In the genomic region with DNA sequence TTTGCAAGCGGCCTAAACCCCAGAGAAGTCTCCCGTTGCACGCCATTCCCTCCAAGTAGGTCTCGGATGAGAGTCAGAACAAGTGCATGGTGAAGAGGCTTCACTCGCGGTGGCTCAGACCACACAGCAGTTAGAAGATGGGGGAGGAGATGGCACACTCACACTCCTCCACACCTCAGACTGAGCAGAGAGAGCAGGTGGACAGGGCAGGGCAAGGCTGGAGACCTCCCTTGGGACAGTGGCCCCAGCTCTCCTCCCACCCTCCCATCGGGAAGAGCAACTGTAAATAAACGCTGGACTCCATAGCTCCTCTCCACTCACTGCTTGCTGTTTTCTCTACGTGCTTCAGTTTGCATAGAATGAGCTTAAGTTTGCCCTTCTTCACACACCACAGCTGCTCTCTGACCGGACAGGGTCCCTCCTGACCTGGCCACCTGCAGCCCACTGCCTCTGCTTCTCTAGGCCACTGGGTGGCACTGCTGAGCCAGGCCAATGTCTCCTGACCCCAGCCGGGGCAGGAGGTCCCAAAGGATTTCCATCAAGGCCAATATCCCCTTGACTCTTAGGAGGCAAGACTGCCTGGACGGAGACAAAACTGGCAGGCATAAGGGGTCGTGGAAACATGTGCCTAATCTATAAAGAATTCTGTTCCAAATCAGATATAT, we compare ENCODE assay signal across 9 mouse cellular contexts. TPM values are rescaled to one million over a fixed set of nuclear protein-coding genes. Genes with fewer than 3 reads are reported as not detected.
DNase-seq lines count a peak whose midpoint lies in the region; ATAC-seq and TF ChIP-seq lines count a peak whose summit lies in the region.
"Had no signal": no experiment of that assay in that cellular context is flagged by ENCODE, and none has a peak within 500 bp of the region (broad histone marks: within the 10 kb centered on the region; RNA-seq: fewer than 3 reads in every experiment).

No protein-coding gene starts in this region.

- peaks cover 1% of the 10 kb centered on the region; the same call in 1 of the 2 replicates for H3K4me1 ChIP-seq in cortical plate, adult 2 months (ENCODE audit: control insufficient read depth, insufficient read depth, low read length)
- no peaks in the 10 kb centered on the region; the same call in 1 of the 2 replicates for H3K4me1 ChIP-seq in midbrain, embryonic 10.5 days
- peaks cover 17% of the 10 kb centered on the region for H3K4me1 ChIP-seq in stomach, embryonic 16.5 days (ENCODE audit: control insufficient read depth, insufficient read depth, low read length)

- H3K9me3 ChIP-seq in midbrain, embryonic 10.5 days (replicated peaks): no peaks in the 10 kb centered on the region
- no peaks in the 10 kb centered on the region for H3K9me3 ChIP-seq in stomach, embryonic 16.5 days (replicated peaks; ENCODE audit: control insufficient read depth, low read length)

- peak; percentile 74 for TF ChIP-seq CTCF in cortical plate, adult 2 months (IDR thresholded peaks at IDR 0.05; ENCODE audit: extremely low read depth, insufficient read depth, low read length)

- no peak for TF ChIP-seq POLR2A in cortical plate, adult 2 months (IDR thresholded peaks at IDR 0.05; ENCODE audit: extremely low read depth, insufficient read depth, low read length)

- peak; percentile 36 to 38 for DNase-seq in frontal cortex, postnatal 36 days (ENCODE audit: low spot score in 2 of 2)
- DNase-seq in frontal cortex, postnatal 14 days (ENCODE audit: low spot score in 2 of 2): no peak
- DNase-seq in ZHBTc4 (ENCODE audit: low read depth, low spot score): peak; percentile 71
- DNase-seq in heart, postnatal 25 days (ENCODE audit: low spot score): peak; percentile 43
- peak; percentile 31 to 45 for DNase-seq in layer of hippocampus, postnatal 14 days (ENCODE audit: low spot score in 2 of 2)
- DNase-seq in midbrain, embryonic 10.5 days (ENCODE audit: low spot score): peak; percentile 74

- ATAC-seq in stomach, embryonic 16.5 days (ENCODE audit: insufficient read depth, low FRiP score): peak; percentile 31; the same call in 1 of the 2 replicates

- H3K4me3 ChIP-seq in cortical plate, adult 2 months (ENCODE audit: insufficient read depth, low read length): no peak overlapping the region
- no peak overlapping the region for H3K4me3 ChIP-seq in midbrain, embryonic 10.5 days
- no peak overlapping the region for H3K4me3 ChIP-seq in stomach, embryonic 16.5 days (replicated peaks; ENCODE audit: low read length)

- no peak overlapping the region for H3K27ac ChIP-seq in cortical plate, adult 2 months (ENCODE audit: insufficient read depth, low read length)
- no peak overlapping the region for H3K27ac ChIP-seq in midbrain, embryonic 10.5 days (replicated peaks)
- no peak overlapping the region for H3K27ac ChIP-seq in stomach, embryonic 16.5 days (ENCODE audit: low read length)
- H3K27ac ChIP-seq: macrophage had no signal

- no peaks in the 10 kb centered on the region for H3K27me3 ChIP-seq in midbrain, embryonic 10.5 days (ENCODE audit: low read depth, poor library complexity, severe bottlenecking)
- H3K27me3 ChIP-seq in stomach, embryonic 16.5 days (ENCODE audit: control insufficient read depth, insufficient read depth, low read length): no peaks in the 10 kb centered on the region

- WGBS in midbrain, embryonic 10.5 days: 57% methylated on average over 13 of the region's 13 CpGs
- 49% methylated on average over 13 of the region's 13 CpGs for WGBS in stomach, embryonic 16.5 days

- peaks cover 32% of the 10 kb centered on the region for H3K36me3 ChIP-seq in midbrain, embryonic 10.5 days
- H3K36me3 ChIP-seq in stomach, embryonic 16.5 days (ENCODE audit: control insufficient read depth, insufficient read depth, low read length): peaks cover 6% of the 10 kb centered on the region; the same call in 1 of the 2 replicates

- no peak overlapping the region for H3K9ac ChIP-seq in stomach, embryonic 16.5 days (ENCODE audit: low read length)

- no peak overlapping the region for H3K4me2 ChIP-seq in stomach, embryonic 16.5 days (ENCODE audit: low read depth, low read length)

- intact Hi-C loops in heart, postnatal 25 days (cut with DNase I): loop anchor here (1.0 to 5.0 kb wide), 4 partner anchors 36 to 121 kb away; a partner anchor contains a TSS

RNA-seq across cellular contexts. Expression of a gene that starts 34.6 kb away (rescaled TPM):
- 4.4 and 4.6 TPM in 2 replicates for polyA plus RNA-seq in cortical plate, adult 2 months (2012; rRNA removed)
- 10 to 100 TPM; 11.5 to 12.2 TPM for total RNA-seq in heart, postnatal 25 days (2021)
- 1 to 10 TPM; 7.9 to 8.1 TPM for total RNA-seq in layer of hippocampus, postnatal 14 days (2021)
- polyA plus RNA-seq in midbrain, embryonic 10.5 days (2016; fragmentation: Nextera tagmentation; extraction: Ambion mirVana): 1.2 TPM in 2 replicates
- polyA plus RNA-seq in stomach, embryonic 16.5 days (2015; fragmentation: Nextera tagmentation; extraction: Ambion mirVana): 23.9 and 28.9 TPM in 2 replicates

Comparison
In these comparisons a context has a peak if more than half of its experiments do, and no peak if none do; other contexts are left out.
1. DNase-seq: peak in frontal cortex, postnatal 36 days (2 of 2), ZHBTc4 (single experiment), heart, postnatal 25 days (single experiment), layer of hippocampus, postnatal 14 days (2 of 2) and midbrain, embryonic 10.5 days (single experiment); none in frontal cortex, postnatal 14 days (0 of 2).